Mouse (Mus musculus): Measurements from ENCODE around the gene Cdh12. TPM values are rescaled to one million over a fixed set of nuclear protein-coding genes. Genes with fewer than 3 reads are reported as not detected.
"Not testable (repeated sequence)": the region's sequence is repeated elsewhere in the genome, so short reads cannot be mapped to it uniquely, and the experiment has no call there.

The Cdh12 gene
- polyA plus RNA-seq, 1 experiment from 2014 or later = 5.7 TPM

- no peaks in the 10 kb centered on the region for H3K36me3 ChIP-seq (ENCODE audit: control insufficient read depth, insufficient read depth)
- peak; percentile 90 for ATAC-seq
- H3K4me3 ChIP-seq (replicated peaks; ENCODE audit: low read length) = no peak overlapping the region
- no peaks in the 10 kb centered on the region; the same call in 1 of the 2 replicates for H3K4me1 ChIP-seq (replicated peaks; ENCODE audit: control insufficient read depth, insufficient read depth, low read length)
- H3K27ac ChIP-seq (ENCODE audit: low read length) = no peak overlapping the region
- H3K9me3 ChIP-seq (ENCODE audit: control insufficient read depth, low read length) = no peaks in the 10 kb centered on the region
- H3K27me3 ChIP-seq (replicated peaks; ENCODE audit: control insufficient read depth, insufficient read depth, low read length) = no peaks in the 10 kb centered on the region
- WGBS = 9% methylated on average over 3 of the region's 3 CpGs
- H3K9ac ChIP-seq (replicated peaks; ENCODE audit: low read depth, low read length) = no peak overlapping the region
- H3K4me2 ChIP-seq (ENCODE audit: low read length) = no peak overlapping the region
These were observed 895.7 kb downstream of the Cdh12 start for GRCm38 (mm10) chr15:21344749-21345148.

DNA sequence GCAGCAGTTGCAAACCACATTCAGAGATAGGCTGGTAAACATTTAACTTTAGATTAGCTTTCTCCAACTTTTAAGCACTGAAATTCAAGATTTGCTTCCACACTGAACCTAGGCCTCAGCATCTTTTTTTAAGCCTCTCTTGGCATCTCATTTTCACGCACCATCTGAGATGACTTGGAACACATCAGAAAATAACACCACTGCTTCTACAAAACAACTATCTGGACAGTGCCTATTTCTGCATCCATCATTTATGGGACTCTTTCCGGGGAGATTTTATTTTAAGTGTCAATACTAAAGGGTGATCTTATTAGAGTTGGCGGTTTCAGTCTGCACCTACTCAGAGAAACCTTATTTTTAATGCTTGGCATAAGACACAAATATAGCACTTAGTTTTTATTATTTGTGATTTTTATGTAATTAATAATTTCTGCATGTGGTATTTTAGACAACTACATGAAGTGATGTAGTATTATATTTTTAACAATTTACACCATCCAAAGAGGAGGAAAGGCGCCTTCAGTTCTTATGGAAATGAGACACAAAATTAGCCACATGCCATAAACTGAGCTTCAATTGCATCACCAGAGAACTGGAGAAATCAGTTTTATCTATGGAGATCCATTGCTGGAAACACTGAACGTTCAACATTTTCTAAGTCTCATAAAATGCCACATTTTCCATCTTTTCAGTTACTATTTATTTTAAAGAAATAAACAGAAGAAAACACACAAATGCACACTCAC is 906.5 kb downstream of the Cdh12 start:
- H3K27me3 ChIP-seq (replicated peaks; ENCODE audit: control insufficient read depth, insufficient read depth, low read length) = no peaks in the 10 kb centered on the region
- no peak for ATAC-seq
- no peaks in the 10 kb centered on the region for H3K4me1 ChIP-seq (replicated peaks; ENCODE audit: control insufficient read depth, insufficient read depth, low read length)
- no peak overlapping the region for H3K9ac ChIP-seq (replicated peaks; ENCODE audit: low read depth, low read length)
- no peak overlapping the region for H3K4me3 ChIP-seq (replicated peaks; ENCODE audit: low read length)
- H3K36me3 ChIP-seq (ENCODE audit: control insufficient read depth, insufficient read depth) = no peaks in the 10 kb centered on the region
- H3K4me2 ChIP-seq (ENCODE audit: low read length) = no peak overlapping the region
- no peaks in the 10 kb centered on the region for H3K9me3 ChIP-seq (ENCODE audit: control insufficient read depth, low read length)
- H3K27ac ChIP-seq (ENCODE audit: low read length) = no peak overlapping the region
- 80% methylated on average over 5 of the region's 5 CpGs for WGBS

GRCm38 (mm10) chr15:21366366-21366765 is 917.3 kb downstream of the Cdh12 start:
- ATAC-seq = no peak
- Histone ChIP-seq H3K27me3 (replicated peaks; ENCODE audit: control insufficient read depth, insufficient read depth, low read length) (no peaks in the 10 kb centered on the region), H3K27ac (ENCODE audit: low read length) (no peak overlapping the region), H3K4me2 (ENCODE audit: low read length) (no peak overlapping the region), H3K9ac (replicated peaks; ENCODE audit: low read depth, low read length) (no peak overlapping the region), H3K36me3 (ENCODE audit: control insufficient read depth, insufficient read depth) (no peaks in the 10 kb centered on the region), H3K9me3 (ENCODE audit: control insufficient read depth, low read length) (no peaks in the 10 kb centered on the region), H3K4me3 (replicated peaks; ENCODE audit: low read length) (no peak overlapping the region), H3K4me1 (replicated peaks; ENCODE audit: control insufficient read depth, insufficient read depth, low read length) (no peaks in the 10 kb centered on the region)

GRCm38 (mm10) chr15:21375460-21375859 is 926.4 kb downstream of the Cdh12 start:
- ATAC-seq = peak; percentile 20; the same call in 1 of the 2 replicates
- Histone ChIP-seq H3K4me2 (ENCODE audit: low read length) (no peak overlapping the region), H3K4me1 (replicated peaks; ENCODE audit: control insufficient read depth, insufficient read depth, low read length) (no peaks in the 10 kb centered on the region), H3K9ac (replicated peaks; ENCODE audit: low read depth, low read length) (no peak overlapping the region), H3K27me3 (replicated peaks; ENCODE audit: control insufficient read depth, insufficient read depth, low read length) (no peaks in the 10 kb centered on the region), H3K9me3 (ENCODE audit: control insufficient read depth, low read length) (no peaks in the 10 kb centered on the region), H3K27ac (ENCODE audit: low read length) (no peak overlapping the region), H3K4me3 (replicated peaks; ENCODE audit: low read length) (no peak overlapping the region), H3K36me3 (ENCODE audit: control insufficient read depth, insufficient read depth) (no peaks in the 10 kb centered on the region)
- WGBS = 74% methylated on average over 5 of the region's 5 CpGs

GRCm38 (mm10) chr15:21375871-21376270 is 926.8 kb downstream of the Cdh12 start:
- Histone ChIP-seq H3K4me3 (replicated peaks; ENCODE audit: low read length) (no peak overlapping the region), H3K4me1 (replicated peaks; ENCODE audit: control insufficient read depth, insufficient read depth, low read length) (no peaks in the 10 kb centered on the region), H3K27me3 (replicated peaks; ENCODE audit: control insufficient read depth, insufficient read depth, low read length) (no peaks in the 10 kb centered on the region), H3K9me3 (ENCODE audit: control insufficient read depth, low read length) (no peaks in the 10 kb centered on the region), H3K27ac (ENCODE audit: low read length) (no peak overlapping the region), H3K36me3 (ENCODE audit: control insufficient read depth, insufficient read depth) (no peaks in the 10 kb centered on the region), H3K4me2 (ENCODE audit: low read length) (no peak overlapping the region), H3K9ac (replicated peaks; ENCODE audit: low read depth, low read length) (no peak overlapping the region)
- WGBS = 78% methylated on average over 3 of the region's 3 CpGs
- ATAC-seq = no peak

- not testable (repeated sequence) for H3K4me2 ChIP-seq (ENCODE audit: low read length); H3K36me3 ChIP-seq (ENCODE audit: control insufficient read depth, insufficient read depth); H3K9ac ChIP-seq (replicated peaks; ENCODE audit: low read depth, low read length); H3K27ac ChIP-seq (ENCODE audit: low read length); H3K27me3 ChIP-seq (replicated peaks; ENCODE audit: control insufficient read depth, insufficient read depth, low read length); H3K9me3 ChIP-seq (ENCODE audit: control insufficient read depth, low read length); H3K4me1 ChIP-seq (replicated peaks; ENCODE audit: control insufficient read depth, insufficient read depth, low read length); ATAC-seq; H3K4me3 ChIP-seq (replicated peaks; ENCODE audit: low read length)
- 89% methylated on average over 14 of the region's 14 CpGs for WGBS
These were observed 942.4 kb downstream of the Cdh12 start for GRCm38 (mm10) chr15:21391442-21391841.

DNA sequence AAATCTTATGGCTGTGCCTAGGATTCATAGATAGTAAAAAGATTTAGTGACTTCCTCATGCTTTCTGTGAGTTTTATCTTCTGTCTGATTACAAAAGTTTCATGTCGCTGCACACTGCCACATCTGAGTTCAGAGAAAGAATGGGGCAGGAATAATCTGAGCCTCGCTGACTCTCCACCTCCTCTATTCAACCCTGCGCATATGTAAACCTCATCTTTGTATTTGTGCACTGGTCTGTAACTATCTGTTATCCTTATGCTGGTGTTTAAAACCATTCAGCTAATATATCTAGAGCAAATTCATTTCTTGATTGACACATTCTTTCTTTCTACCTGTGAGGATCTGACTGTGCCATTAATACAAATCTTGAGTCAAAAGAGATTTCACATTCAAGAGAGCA is 944.0 kb downstream of the Cdh12 start:
- H3K4me3 ChIP-seq (replicated peaks; ENCODE audit: low read length) = no peak overlapping the region
- ATAC-seq = no peak
- H3K36me3 ChIP-seq (ENCODE audit: control insufficient read depth, insufficient read depth) = no peaks in the 10 kb centered on the region
- H3K9ac ChIP-seq (replicated peaks; ENCODE audit: low read depth, low read length) = no peak overlapping the region
- H3K4me1 ChIP-seq (replicated peaks; ENCODE audit: control insufficient read depth, insufficient read depth, low read length) = no peaks in the 10 kb centered on the region
- H3K9me3 ChIP-seq (ENCODE audit: control insufficient read depth, low read length) = no peaks in the 10 kb centered on the region
- H3K27ac ChIP-seq (ENCODE audit: low read length) = no peak overlapping the region
- 7% methylated on average over 3 of the region's 3 CpGs for WGBS
- H3K27me3 ChIP-seq (replicated peaks; ENCODE audit: control insufficient read depth, insufficient read depth, low read length) = no peaks in the 10 kb centered on the region
- no peak overlapping the region for H3K4me2 ChIP-seq (ENCODE audit: low read length)

GRCm38 (mm10) chr15:21405196-21405595 is 956.1 kb downstream of the Cdh12 start:
- Histone ChIP-seq H3K27ac (ENCODE audit: low read length) (no peak overlapping the region), H3K9ac (replicated peaks; ENCODE audit: low read depth, low read length) (no peak overlapping the region), H3K4me2 (ENCODE audit: low read length) (no peak overlapping the region), H3K4me3 (replicated peaks; ENCODE audit: low read length) (no peak overlapping the region), H3K9me3 (ENCODE audit: control insufficient read depth, low read length) (no peaks in the 10 kb centered on the region), H3K4me1 (replicated peaks; ENCODE audit: control insufficient read depth, insufficient read depth, low read length) (no peaks in the 10 kb centered on the region), H3K27me3 (replicated peaks; ENCODE audit: control insufficient read depth, insufficient read depth, low read length) (no peaks in the 10 kb centered on the region), H3K36me3 (ENCODE audit: control insufficient read depth, insufficient read depth) (no peaks in the 10 kb centered on the region)
- ATAC-seq = no peak
- WGBS = 77% methylated on average over 6 of the region's 6 CpGs

DNA sequence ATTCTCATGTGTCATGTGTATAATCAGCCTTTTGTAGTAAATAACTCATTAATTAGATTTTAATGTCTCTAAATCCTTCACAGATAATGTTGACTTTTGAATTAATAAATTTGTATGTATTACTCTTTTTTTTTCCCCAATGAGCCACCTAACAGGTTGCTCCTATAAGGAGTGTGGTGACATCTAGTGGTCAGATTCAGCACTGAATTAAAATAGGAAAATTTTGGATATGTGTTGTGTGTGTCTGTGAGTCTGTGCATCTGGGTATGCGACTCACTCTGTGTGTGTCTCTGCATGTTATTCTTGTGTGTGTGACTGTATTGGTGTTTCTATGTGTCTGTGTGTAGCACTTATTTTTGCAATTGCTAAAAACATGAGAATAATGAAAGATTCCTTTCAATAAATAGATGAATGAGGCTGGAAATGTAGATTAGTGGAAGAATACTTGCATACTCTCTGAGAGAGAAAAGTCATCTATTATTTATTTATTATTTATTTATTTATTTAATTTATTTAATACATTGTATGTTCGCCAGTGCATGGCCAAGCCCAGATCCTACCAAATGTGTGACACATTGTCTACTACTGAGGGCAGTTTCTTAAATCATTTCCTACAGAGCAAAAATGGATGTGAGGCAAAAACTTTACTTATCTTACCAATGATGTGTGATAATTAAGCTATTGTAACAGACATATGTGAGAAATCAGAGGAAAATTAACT is 958.4 kb downstream of the Cdh12 start:
- Histone ChIP-seq H3K27ac (ENCODE audit: low read length) (no peak overlapping the region), H3K27me3 (replicated peaks; ENCODE audit: control insufficient read depth, insufficient read depth, low read length) (no peaks in the 10 kb centered on the region), H3K9me3 (ENCODE audit: control insufficient read depth, low read length) (no peaks in the 10 kb centered on the region), H3K36me3 (ENCODE audit: control insufficient read depth, insufficient read depth) (no peaks in the 10 kb centered on the region), H3K4me1 (replicated peaks; ENCODE audit: control insufficient read depth, insufficient read depth, low read length) (no peaks in the 10 kb centered on the region), H3K9ac (replicated peaks; ENCODE audit: low read depth, low read length) (no peak overlapping the region), H3K4me3 (replicated peaks; ENCODE audit: low read length) (no peak overlapping the region), H3K4me2 (ENCODE audit: low read length) (no peak overlapping the region)
- WGBS = 71% methylated on average over 2 of the region's 2 CpGs
- peak; percentile 78 for ATAC-seq
